In genomic region chr16:37854593-37854992, GRCm38 (mm10) we compare ENCODE assay signal across 32 mouse cellular contexts. TPM values are rescaled to one million over a fixed set of nuclear protein-coding genes. Genes with fewer than 3 reads are reported as not detected.
DNase-seq lines count a peak whose midpoint lies in the region; ATAC-seq and TF ChIP-seq lines count a peak whose summit lies in the region.
"Had no signal": no experiment of that assay in that cellular context is flagged by ENCODE, and none has a peak within 500 bp of the region (broad histone marks: within the 10 kb centered on the region; RNA-seq: fewer than 3 reads in every experiment).

No protein-coding gene starts in this region.

- H3K9me3 ChIP-seq in liver, embryonic 11.5 days (ENCODE audit: control insufficient read depth, low read length): no peaks in the 10 kb centered on the region
- no peaks in the 10 kb centered on the region for H3K9me3 ChIP-seq in embryonic facial prominence, embryonic 14.5 days (ENCODE audit: control insufficient read depth, low read length)
- H3K9me3 ChIP-seq in liver, postnatal 0 days (ENCODE audit: low read length): no peaks in the 10 kb centered on the region
- H3K9me3 ChIP-seq: midbrain, embryonic 10.5 days; midbrain, embryonic 15.5 days; neural tube, embryonic 15.5 days had no signal

- H3K36me3 ChIP-seq in liver, adult 2 months (ENCODE audit: control insufficient read depth, insufficient read depth, low read length): no peaks in the 10 kb centered on the region
- H3K36me3 ChIP-seq in liver, embryonic 11.5 days (ENCODE audit: control insufficient read depth, insufficient read depth, low read length): no peaks in the 10 kb centered on the region
- H3K36me3 ChIP-seq in embryonic facial prominence, embryonic 14.5 days (ENCODE audit: control insufficient read depth, insufficient read depth, low read length): no peaks in the 10 kb centered on the region
- no peaks in the 10 kb centered on the region for H3K36me3 ChIP-seq in liver, postnatal 0 days (replicated peaks; ENCODE audit: insufficient read depth, low read length)
- H3K36me3 ChIP-seq: midbrain, embryonic 10.5 days; midbrain, embryonic 15.5 days; neural tube, embryonic 15.5 days had no signal

- H3K79me2 ChIP-seq in liver, adult 2 months (ENCODE audit: control insufficient read depth, insufficient read depth, low read length): 0 out of 2 replicates have a peak, but pooled peaks cover 4% of the 10 kb centered on the region

- no peak overlapping the region for H3K9ac ChIP-seq in liver, adult 2 months (ENCODE audit: low read depth, low read length)
- H3K9ac ChIP-seq in liver, embryonic 11.5 days (ENCODE audit: low read depth, low read length): no peak overlapping the region
- no peak overlapping the region for H3K9ac ChIP-seq in embryonic facial prominence, embryonic 14.5 days (ENCODE audit: low read depth, low read length)
- H3K9ac ChIP-seq in liver, postnatal 0 days (replicated peaks): no peak overlapping the region
- H3K9ac ChIP-seq: hindbrain, embryonic 14.5 days; liver, embryonic 14.5 days; lung, embryonic 14.5 days; midbrain, embryonic 15.5 days; neural tube, embryonic 15.5 days had no signal

- WGBS in liver, adult 2 months: 51% methylated on average over 5 of the region's 5 CpGs
- WGBS in liver, embryonic 11.5 days: 41% methylated on average over 5 of the region's 5 CpGs
- 36% methylated on average over 5 of the region's 5 CpGs for WGBS in embryonic facial prominence, embryonic 14.5 days
- 42% methylated on average over 5 of the region's 5 CpGs for WGBS in liver, postnatal 0 days (ENCODE audit: insufficient replicate concordance)

- peak overlapping the region; percentile 42 for H3K27ac ChIP-seq in liver, adult 2 months (replicated peaks; ENCODE audit: insufficient read depth, low read depth, low read length)
- H3K27ac ChIP-seq in liver, embryonic 11.5 days (ENCODE audit: low read depth, low read length): no peak overlapping the region
- H3K27ac ChIP-seq in embryonic facial prominence, embryonic 14.5 days (replicated peaks; ENCODE audit: low read depth, low read length): no peak overlapping the region
- H3K27ac ChIP-seq in liver, postnatal 0 days (ENCODE audit: low read depth): no peak overlapping the region
- H3K27ac ChIP-seq: gastrocnemius, adult 2 months; hindbrain, embryonic 14.5 days; kidney, postnatal 0 days; liver, embryonic 14.5 days; midbrain, embryonic 10.5 days; midbrain, embryonic 15.5 days; neural tube, embryonic 15.5 days had no signal

- no peak for TF ChIP-seq POLR2A in liver, adult 2 months (IDR thresholded peaks at IDR 0.05; ENCODE audit: extremely low read depth, insufficient read depth, low read length)

- H3K4me3 ChIP-seq in liver, adult 2 months (ENCODE audit: insufficient read depth, low read depth, low read length): no peak overlapping the region
- H3K4me3 ChIP-seq in liver, embryonic 11.5 days (ENCODE audit: low read depth, low read length): no peak overlapping the region
- no peak overlapping the region for H3K4me3 ChIP-seq in embryonic facial prominence, embryonic 14.5 days (ENCODE audit: low read depth, low read length)
- H3K4me3 ChIP-seq in liver, postnatal 0 days (ENCODE audit: low read depth, low read length): no peak overlapping the region
- H3K4me3 ChIP-seq: erythroblast, embryonic 14.5 days; gastrocnemius, adult 2 months; midbrain, embryonic 10.5 days; midbrain, embryonic 15.5 days; neural tube, embryonic 15.5 days had no signal

- H3K27me3 ChIP-seq in liver, adult 2 months (ENCODE audit: control insufficient read depth, insufficient read depth, low read length): no peaks in the 10 kb centered on the region
- H3K27me3 ChIP-seq in liver, embryonic 11.5 days (replicated peaks; ENCODE audit: control insufficient read depth, insufficient read depth, low read length): no peaks in the 10 kb centered on the region
- H3K27me3 ChIP-seq in embryonic facial prominence, embryonic 14.5 days (replicated peaks; ENCODE audit: control insufficient read depth, insufficient read depth, low read length): no peaks in the 10 kb centered on the region
- H3K27me3 ChIP-seq in liver, postnatal 0 days (ENCODE audit: insufficient read depth, low read length): no peaks in the 10 kb centered on the region
- H3K27me3 ChIP-seq: midbrain, embryonic 15.5 days; neural tube, embryonic 15.5 days had no signal

- H3K4me1 ChIP-seq in liver, adult 2 months (ENCODE audit: control insufficient read depth, insufficient read depth, low read length): peaks cover 27% of the 10 kb centered on the region
- peaks cover 3% of the 10 kb centered on the region; the same call in 1 of the 2 replicates for H3K4me1 ChIP-seq in liver, embryonic 11.5 days (replicated peaks; ENCODE audit: control insufficient read depth, insufficient read depth, low read length)
- H3K4me1 ChIP-seq in embryonic facial prominence, embryonic 14.5 days (ENCODE audit: control insufficient read depth, insufficient read depth, low read length): peaks cover 20% of the 10 kb centered on the region
- no peaks in the 10 kb centered on the region; the same call in 1 of the 2 replicates for H3K4me1 ChIP-seq in liver, postnatal 0 days (ENCODE audit: insufficient read depth)
- H3K4me1 ChIP-seq: midbrain, embryonic 15.5 days; neural tube, embryonic 15.5 days had no signal

- H3K4me2 ChIP-seq in liver, embryonic 11.5 days: no peak overlapping the region
- H3K4me2 ChIP-seq in embryonic facial prominence, embryonic 14.5 days (ENCODE audit: low read depth, low read length): peak overlapping the region; percentile 46; the same call in 1 of the 2 replicates
- H3K4me2 ChIP-seq in liver, postnatal 0 days (ENCODE audit: low read depth, low read length): no peak overlapping the region
- H3K4me2 ChIP-seq: hindbrain, embryonic 14.5 days; midbrain, embryonic 15.5 days; neural tube, embryonic 15.5 days had no signal

- DNase-seq in heart, adult 11 months: peak; percentile 66
- DNase-seq in heart, adult 9 months (ENCODE audit: low spot score in 2 of 2): no peak
- peak; percentile 59 for DNase-seq in liver, adult 2 months (ENCODE audit: extremely low read depth, low read depth, low spot score)
- no peak for DNase-seq in liver, embryonic 11.5 days (ENCODE audit: low spot score)
- DNase-seq in embryonic facial prominence, embryonic 14.5 days (ENCODE audit: low spot score): no peak
- DNase-seq in urinary bladder, postnatal 10 days (ENCODE audit: low spot score): no peak
- DNase-seq in liver, postnatal 0 days: no peak
- DNase-seq: adrenal gland, postnatal 36 days; cerebellum, adult 18-20 months; cerebellum, postnatal 10 days; gastrocnemius, adult 2 months; gastrocnemius, postnatal 36 days; kidney, adult 18-20 months; kidney, postnatal 4 days; left cerebral cortex, postnatal 4 days; lung, embryonic 14.5 days; lung, postnatal 14 days; spleen, adult 18-20 months; thymus, adult 2 months; thymus, postnatal 36 days had no signal

- no peak for TF ChIP-seq EP300 in liver, postnatal 0 days (IDR thresholded peaks at IDR 0.05; ENCODE audit: low read depth)

- no peak for TF ChIP-seq CTCF in liver, adult 2 months (IDR thresholded peaks at IDR 0.05; ENCODE audit: low read depth, low read length)
- no peak for TF ChIP-seq CTCF in liver, postnatal 0 days (IDR thresholded peaks at IDR 0.05; ENCODE audit: low read depth)

- ATAC-seq in liver, embryonic 11.5 days (replicated peaks; ENCODE audit: low FRiP score): no peak
- no peak for ATAC-seq in embryonic facial prominence, embryonic 14.5 days (ENCODE audit: low read depth)
- ATAC-seq in liver, postnatal 0 days: no peak
- ATAC-seq: CD4-positive, CD25-positive, alpha-beta regulatory T cell, adult 4 months; forebrain, embryonic 16.5 days; midbrain, embryonic 15.5 days had no signal

RNA-seq across cellular contexts. Expression of gene Gm36028, which starts 6.4 kb away (rescaled TPM):
- total RNA-seq in liver, adult 2 months (2014; rRNA removed): 2.1 and 3.2 TPM in 2 replicates
- polyA plus RNA-seq in liver, adult 2 months (2012; rRNA removed): 5.3 and 8.9 TPM in 2 replicates
- 0.36 TPM in 1 of 2 replicates, not detected in the other for polyA plus RNA-seq in liver, embryonic 11.5 days (2014; fragmentation: Nextera tagmentation; extraction: Ambion mirVana)
- polyA plus RNA-seq in embryonic facial prominence, embryonic 14.5 days (2014; fragmentation: Nextera tagmentation; extraction: Ambion mirVana): not detected in 2 replicates
- polyA plus RNA-seq in liver, postnatal 0 days (2015; fragmentation: Nextera tagmentation; extraction: Ambion mirVana): 0.09 TPM in 1 of 2 replicates, not detected in the other
- total RNA-seq: gastrocnemius, adult 2 months; gastrocnemius, postnatal 36 days; hematopoietic stem cell, adult 5-6 weeks; layer of hippocampus, adult 8-10 months; layer of hippocampus, postnatal 25 days; left cerebral cortex, postnatal 4 days had no signal
- polyA plus RNA-seq: CD4-positive, CD25-positive, alpha-beta regulatory T cell, adult 4 months; erythroblast, embryonic 14.5 days; hindbrain, embryonic 14.5 days; midbrain, embryonic 15.5 days; neural tube, embryonic 15.5 days had no signal

RNA-seq across cellular contexts. Expression of gene Lrrc58, which starts 13.6 kb away (rescaled TPM):
- 29.2 and 42.6 TPM in 2 replicates for total RNA-seq in liver, adult 2 months (2014; rRNA removed)
- polyA plus RNA-seq in liver, adult 2 months (2012; rRNA removed): 9.9 and 10.5 TPM in 2 replicates
- 35.9 and 36.2 TPM in 2 replicates for polyA plus RNA-seq in liver, embryonic 11.5 days (2014; fragmentation: Nextera tagmentation; extraction: Ambion mirVana)
- polyA plus RNA-seq in embryonic facial prominence, embryonic 14.5 days (2014; fragmentation: Nextera tagmentation; extraction: Ambion mirVana): 52.4 and 53.8 TPM in 2 replicates
- polyA plus RNA-seq in liver, postnatal 0 days (2015; fragmentation: Nextera tagmentation; extraction: Ambion mirVana): 10.8 and 11.6 TPM in 2 replicates

Comparison
In these comparisons a context has a peak if more than half of its experiments do, and no peak if none do; other contexts are left out.
1. DNase-seq: peak in heart, adult 11 months (single experiment) and liver, adult 2 months (single experiment); none in heart, adult 9 months (0 of 2), liver, embryonic 11.5 days (single experiment), embryonic facial prominence, embryonic 14.5 days (single experiment), urinary bladder, postnatal 10 days (single experiment) and liver, postnatal 0 days (single experiment).